Mouse (Mus musculus) liver, adult 2 months (tissue): ENCODE measurements at regions not wholly inside any gene's neighbourhood (a gene's known extent, or its start where the extent isn't known, plus 50 kb on each side); places are given as distances from the start of the nearest gene placed in this dataset.

ENCODE experiments used
- CTCF ChIP-seq: fragments of 200-500 bp; IDR thresholded peaks from 2 replicates; pipeline ENCODE4 v1.5.1; 2011; ENCODE audit warnings: low read depth, low read length, control low read depth
- POLR2A ChIP-seq: fragments of 200-500 bp; IDR thresholded peaks from 2 replicates; pipeline ENCODE4 v1.6.1; 2011; ENCODE audit warnings: low read length, control low read depth; ENCODE audit not compliant: insufficient read depth; ENCODE audit errors: extremely low read depth

DNA sequence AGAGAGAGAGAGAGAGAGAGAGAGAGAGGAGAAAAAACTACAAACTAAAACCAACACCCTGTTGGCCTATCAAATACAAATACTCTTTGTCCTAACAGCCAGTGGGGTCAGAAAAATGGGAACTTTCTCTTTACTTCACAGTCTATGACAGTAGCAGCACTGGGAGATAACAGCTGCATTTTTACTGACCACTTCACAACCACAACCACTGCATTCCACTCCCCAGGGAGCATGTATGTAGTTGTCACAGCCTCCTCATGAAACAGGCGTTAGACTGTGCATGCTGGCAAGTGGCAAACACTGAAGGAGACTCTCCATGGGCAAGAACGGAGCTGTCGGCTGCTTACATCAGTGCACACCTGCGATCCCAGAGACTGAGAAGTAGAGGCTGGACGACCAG is 196.2 kb upstream of the Jmjd1c start:
- TF ChIP-seq CTCF: no peak
- no peak for TF ChIP-seq POLR2A
